Mouse (Mus musculus) bone marrow macrophage, adult 2 months (primary cell): ENCODE results near the gene Aebp1.

Experiments
- CTCF ChIP-seq: IDR thresholded peaks from 2 replicates; pipeline ENCODE4 v1.5.1; 2012; ENCODE audit warnings: low read depth, mild to moderate bottlenecking, low read length, moderate library complexity
- POLR2A ChIP-seq: IDR thresholded peaks from 2 replicates; pipeline ENCODE4 v1.6.1; 2012; ENCODE audit warnings: mild to moderate bottlenecking, low read depth, low read length, borderline replicate concordance

- TF ChIP-seq CTCF = no peak
- no peak for TF ChIP-seq POLR2A
Measured at GRCm38 (mm10) chr11:5920323-5920960, 58.7 kb downstream of the Aebp1 start.
